Mouse (Mus musculus) ovary, adult 18-20 months (tissue): ENCODE measurements around the gene Ankrd42.

ENCODE experiments used
- DNase-seq: peaks from one replicate; pipeline ENCODE4 v3.0.0; 2022; ENCODE audit warnings: low spot score, mixed read lengths

Gene Ankrd42

DNA sequence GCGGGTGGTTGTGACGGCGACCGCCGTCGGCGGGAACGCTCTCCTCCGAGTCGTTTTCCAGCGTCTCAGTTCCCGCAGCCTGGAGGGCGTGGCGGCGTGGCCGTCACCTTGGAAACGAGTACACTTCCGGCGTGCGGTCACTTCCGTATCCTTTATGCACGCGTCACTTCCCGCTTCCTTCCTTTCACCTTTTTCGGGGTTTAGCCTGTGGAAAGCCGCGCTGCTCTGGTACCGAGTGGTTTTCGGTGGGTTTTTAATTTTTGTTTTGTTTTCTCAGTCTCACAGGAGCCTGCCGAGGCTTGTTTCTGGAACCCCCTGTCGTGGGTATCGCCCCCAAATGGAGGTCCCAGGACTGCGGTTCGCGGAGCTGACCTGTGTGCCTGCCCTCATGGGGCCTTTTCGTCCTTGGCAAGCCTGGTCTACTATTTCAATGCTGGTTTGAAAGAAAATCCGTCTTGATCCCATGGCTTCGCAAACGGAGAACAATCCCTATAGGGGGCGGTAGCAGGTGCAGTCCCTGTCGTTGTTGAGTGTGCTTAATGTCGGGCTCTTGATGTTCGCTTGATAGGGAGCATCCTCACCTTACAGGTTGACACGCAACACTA lies at the start of gene Ankrd42:
TSS of gene Ankrd42 (minus strand) at position 122 of the 605 bp plus-strand sequence.
- peak; percentile 82 for DNase-seq

DNA sequence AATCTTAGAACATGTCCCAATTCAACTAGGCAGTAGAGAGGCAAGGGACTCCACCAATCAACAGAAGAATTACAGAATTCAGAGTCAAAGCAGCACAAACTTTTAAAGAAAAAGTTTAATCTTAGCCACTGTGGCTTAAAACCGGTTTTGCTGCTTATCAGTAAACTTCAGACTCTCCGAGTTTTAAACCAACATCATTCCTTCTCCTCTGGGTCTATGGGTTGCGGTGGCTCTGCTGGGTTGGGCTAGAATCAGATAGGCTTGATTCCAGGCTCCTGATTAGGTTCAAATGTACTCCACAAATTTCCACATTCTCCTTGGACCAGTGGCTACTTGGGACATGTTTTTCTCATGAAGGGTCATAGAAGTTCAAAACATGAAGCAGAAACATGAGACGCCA lies 40.4 kb upstream of the Ankrd42 start:
- no peak for DNase-seq

DNA sequence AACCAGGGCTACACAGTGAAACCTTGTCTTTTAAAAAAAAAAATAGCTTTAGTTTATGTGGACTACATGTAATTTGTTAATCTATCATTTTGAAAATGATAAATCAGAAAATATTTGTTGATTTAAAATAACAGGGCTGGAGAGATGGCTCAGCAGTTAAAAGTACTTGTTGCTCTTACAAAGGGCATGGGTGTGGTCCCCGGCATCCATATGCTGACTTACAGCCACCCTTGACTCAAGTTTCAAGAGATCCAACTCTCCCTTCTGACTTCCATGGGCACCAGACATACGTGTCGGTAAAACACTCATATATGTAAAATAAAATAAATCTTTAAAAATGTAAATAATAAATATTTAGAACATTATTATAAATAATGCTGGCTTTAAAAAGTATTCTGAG lies 38.2 kb upstream of the Ankrd42 start:
- no peak for DNase-seq

DNA sequence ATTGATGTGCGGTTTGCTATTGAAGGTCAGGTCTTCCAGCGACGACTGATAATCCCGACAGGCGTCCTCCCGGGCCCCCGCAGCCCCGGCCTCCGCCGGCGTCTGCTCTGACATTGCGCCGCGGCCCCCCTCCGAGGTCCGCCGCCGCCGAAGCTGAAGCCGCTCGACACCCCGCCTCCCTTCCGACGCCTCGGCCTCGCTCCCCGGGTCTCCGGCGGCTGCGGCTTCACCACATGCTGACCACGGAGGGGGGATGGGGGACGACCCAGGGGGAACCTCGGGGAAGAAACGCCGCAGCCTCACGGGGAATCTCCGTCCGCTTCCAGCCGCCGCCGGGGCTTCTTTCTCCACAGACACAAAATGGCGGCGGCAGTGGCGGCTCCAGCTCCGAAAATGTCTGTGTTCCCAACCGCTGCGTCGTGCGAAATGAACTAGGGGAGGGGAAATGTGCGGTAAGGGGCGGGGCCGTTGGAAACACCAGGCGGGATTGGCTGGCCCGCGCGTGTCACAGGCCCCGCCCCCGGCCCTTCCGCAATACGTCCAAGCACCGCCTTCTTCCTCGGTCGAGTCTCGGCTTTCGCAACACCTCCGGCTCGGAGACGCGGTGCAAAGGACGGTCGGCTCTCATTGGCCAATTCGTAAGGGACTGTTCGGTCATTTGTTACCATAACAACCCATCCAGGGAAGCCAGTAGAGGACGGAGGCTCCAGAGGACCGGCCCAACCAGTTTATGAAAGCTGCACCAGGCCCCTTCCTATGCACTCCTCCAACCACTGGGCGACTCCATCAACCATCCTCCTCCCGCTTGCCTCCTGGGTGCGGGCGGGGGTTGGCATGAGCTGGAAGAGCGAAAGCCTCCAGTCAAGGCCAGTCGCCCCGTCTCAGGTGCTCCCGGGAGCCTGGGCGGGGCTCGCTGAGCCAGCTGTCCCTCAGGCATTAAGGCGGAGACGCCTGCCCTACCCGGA lies 32.8 kb upstream of the Ankrd42 start, which contains the start of gene Pcf11:
TSS of gene Pcf11 (minus strand) at position 428 of the 965 bp plus-strand sequence.
- DNase-seq: peak; percentile 97

DNA sequence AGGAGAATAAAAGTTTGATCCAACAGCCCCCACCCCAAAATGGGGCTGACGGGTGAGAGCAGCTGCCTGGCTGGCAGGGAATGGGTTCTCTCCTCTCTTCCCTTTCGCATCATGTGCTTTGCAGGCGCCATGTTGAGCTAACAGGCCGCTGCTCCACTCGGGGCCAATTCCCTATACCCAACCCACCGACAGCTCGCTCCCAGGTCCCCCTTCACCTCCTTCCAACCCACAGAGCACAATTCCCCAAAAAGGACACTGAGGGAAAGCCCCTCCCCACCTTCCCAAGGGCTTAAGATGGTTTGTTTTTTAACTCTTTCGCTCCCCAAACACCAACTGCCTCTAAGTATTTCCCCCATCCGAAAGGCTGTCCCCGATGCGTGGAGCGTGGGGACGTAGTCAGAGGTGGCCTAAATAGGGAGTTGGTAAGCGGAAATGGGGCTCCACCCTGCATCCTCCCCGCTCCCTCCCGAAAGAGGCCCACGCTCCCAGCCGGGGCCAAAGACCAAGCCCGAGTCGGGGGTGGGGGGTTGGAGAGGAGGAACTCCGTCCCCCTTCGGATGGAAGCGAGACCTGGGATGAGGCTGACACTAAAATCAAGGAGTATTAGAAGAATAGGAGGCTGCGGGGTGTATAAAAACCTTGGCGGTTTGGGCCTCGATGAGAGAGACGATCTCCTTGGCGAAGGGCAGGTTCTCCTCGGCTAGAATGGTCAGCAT lies 32.0 kb upstream of the Ankrd42 start:
- DNase-seq: peak; percentile 14

DNA sequence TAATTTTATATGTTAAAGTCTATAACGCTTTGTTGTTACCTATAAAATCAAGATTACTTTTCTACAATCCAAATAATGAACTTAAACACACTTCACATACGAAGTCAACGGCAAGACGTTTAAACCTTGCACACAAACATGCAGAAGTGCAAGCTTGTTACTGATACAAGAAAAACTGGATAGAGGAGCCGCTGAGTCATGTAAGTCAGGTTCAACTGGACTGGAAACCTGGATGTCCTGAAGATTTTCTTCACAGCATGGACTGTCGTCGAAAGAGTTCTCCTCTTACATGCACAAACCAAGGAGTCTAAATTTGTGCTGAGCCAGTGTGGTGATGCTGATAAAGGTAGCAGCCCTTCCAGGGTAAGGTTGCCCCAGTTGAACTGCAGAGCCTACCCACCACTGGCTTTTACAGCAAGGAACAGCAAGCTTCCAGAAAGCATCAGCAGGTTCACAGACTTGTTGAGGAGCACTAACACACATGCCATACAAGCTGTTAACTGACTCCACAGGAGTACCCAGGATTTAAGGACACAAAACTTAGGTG lies 29.4 kb upstream of the Ankrd42 start:
- DNase-seq: no peak

DNA sequence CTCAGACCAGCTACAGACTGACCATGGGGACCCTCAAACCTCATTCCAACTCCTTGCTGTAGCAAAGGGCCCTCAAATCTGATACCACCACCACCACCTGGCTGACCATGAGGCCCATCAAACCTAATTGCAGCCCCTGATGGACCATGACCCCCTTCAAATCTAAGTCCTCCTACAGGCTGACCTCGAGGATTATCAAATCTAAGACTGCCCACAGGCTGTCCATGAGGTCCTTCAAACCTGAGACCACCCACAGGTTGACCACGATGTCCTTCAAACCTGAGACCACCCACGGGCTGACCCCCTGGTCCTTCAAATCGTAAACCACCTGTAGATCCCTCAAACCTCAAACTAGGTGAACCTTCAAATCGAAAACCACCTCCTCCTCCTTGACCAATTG lies 21.1 kb upstream of the Ankrd42 start:
- no peak for DNase-seq

DNA sequence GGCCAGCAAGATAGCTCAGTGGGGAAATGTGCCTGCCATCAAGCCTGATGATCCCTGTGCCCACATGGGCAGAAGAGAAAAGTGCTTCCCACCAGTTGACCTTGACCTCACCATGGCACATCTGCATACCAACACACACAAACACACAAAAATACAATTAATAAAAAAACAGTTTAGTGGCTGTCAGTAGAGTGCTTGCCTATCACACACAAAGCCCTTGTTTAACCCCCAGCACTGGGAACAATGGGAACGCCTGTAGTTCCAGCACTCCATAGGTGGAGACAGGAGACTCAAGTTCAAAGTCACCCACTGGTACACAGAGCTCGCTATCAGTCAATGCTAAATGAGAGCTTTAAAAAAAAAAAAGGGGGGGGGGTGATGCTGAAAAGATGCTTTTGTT lies 19.4 kb upstream of the Ankrd42 start:
- DNase-seq: no peak

DNA sequence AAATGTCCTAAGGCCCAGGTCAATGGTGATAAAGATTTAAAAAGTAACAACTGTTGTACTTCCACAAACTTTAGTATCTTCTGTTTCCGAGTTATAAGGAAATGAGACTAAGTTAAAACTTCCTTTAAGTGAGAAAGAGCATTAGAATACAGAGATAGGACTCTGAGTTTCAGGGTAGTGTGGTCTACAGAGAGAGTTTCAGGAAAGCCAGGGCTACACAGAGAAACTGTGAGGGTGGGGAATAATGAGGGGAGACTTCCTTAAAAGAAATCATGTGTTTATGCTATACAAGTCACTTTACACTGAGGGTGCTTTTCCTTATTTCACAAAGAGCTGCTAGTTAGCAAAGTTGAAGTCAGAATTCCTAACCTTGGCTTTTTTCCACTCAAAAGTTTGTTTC lies 16.4 kb upstream of the Ankrd42 start:
- DNase-seq: no peak

DNA sequence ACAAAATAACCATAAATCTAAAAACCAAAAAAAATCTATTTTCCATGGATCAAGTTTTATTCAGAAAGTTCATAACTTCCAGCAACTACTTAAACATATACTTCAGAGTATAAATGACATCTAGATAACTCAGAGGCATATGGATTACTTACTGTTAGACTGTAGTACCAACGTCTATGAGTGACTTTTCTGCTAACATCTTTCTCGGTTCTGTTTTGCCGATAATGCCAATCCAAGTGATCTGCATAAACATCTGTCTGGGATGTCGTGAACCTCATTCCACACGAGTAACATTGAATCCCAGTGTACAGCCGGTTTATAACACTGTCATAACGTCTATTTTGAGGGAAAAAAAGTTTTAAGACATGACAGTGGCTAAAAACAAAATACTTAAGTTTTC lies 10.8 kb upstream of the Ankrd42 start:
- no peak for DNase-seq

DNA sequence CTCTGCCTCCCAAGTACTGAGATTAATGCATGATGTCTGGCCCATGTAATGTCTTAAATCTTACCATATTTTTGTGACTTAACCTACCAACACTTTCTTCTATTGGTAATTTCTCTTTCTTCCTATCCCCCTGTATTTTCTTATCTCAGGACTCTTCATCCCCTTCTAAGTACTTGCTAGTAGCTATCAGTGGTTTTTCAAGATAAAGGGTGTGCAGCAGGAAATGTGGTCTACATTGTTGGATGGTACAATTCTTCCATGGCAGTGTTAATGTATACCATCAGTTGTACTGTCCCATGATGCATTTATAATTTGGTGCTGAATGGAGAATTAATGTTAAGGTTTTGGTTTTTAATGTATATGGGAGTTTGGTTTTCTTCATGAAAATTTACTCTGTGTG lies 5.4 kb upstream of the Ankrd42 start:
- DNase-seq: no peak

DNA sequence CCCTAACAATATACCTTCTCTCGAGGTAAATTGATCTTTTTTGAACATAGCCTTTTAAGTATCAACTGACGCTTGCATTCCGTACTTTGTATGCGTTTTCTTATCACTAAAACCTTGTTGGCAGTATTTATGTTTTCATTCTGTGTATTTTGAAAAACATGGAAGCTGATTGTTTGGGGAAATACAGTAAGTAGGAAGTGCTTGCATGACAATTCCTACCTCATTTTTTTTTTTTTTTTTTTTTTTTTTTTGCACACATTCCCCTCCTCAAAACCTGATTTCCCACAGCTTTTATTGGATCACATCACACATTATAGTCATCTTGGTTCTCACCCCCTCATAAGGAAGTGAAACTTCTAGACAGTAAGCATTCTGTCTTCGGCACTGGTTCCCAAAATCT lies 1.1 kb upstream of the Ankrd42 start:
- DNase-seq: no peak

DNA sequence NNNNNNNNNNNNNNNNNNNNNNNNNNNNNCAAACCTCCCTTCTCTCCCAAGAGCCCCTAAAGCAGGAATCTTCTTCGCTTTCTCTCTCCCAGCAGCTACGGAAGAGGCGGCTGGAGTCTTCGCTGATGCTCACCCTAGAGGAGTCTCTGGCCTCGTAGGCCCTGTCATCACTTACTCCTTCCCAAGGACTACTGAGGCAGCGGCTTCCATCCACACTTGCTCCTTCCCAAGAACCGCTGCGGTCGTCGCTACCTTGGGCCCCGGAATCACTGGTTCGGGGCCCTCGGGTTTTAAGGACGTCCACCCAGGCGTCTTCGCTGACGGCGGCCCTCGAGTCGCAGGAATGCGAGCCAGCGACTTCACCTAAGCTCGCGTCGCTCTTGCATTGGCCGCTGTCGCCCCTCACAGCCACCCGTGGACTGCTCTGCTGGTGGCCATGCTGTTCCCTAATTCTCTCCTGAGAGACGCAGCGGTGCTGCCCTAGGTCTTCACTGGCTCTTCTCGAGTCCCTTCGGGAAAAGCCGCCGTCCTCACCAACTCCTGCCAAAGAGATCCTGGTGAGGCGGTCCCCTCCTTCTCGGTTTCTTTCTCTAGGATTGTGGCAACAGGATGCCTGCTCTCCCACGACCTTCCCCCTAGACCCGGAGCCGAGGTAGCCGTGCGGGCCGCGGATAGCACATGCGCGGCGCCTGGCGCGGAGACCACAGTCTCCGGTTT lies 489 bp downstream of the Ankrd42 start:
- DNase-seq: no peak

DNA sequence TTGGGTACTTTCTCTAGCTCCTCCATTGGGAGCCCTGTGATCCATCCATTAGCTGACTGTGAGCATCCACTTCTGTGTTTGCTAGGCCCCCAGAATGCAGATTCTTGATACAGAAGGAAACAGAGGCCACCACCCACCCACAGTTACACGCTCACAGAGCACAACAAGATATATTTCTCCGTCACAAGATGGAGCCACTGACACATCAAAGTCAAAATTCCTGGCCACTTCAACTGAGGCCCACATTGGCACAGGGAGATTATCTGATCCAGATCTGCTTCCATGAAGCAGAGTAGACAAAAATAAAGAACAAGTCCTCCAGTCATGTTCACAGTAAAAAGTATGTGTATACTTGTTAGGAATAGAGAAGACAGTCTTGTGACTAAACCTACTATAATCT lies 6.8 kb downstream of the Ankrd42 start:
- DNase-seq: no peak

DNA sequence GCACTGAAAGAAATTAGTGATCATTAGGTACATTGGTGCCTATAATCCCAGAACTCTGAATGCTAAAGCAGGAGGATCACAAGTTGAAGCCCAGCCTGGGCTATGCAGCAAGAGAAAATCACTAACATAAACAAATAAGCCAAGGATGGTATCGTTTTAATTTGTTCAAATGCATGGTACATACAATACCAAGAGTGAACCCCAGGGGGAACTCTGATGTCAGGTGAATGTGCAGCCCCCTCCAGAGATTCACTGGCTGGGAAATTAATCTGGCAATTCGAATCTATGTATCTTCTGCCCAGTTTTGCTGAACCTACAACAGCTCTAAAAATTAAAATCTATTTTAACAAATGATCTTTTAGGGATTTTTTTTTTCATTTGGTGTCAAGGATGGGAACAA lies 12.5 kb downstream of the Ankrd42 start:
- no peak for DNase-seq

DNA sequence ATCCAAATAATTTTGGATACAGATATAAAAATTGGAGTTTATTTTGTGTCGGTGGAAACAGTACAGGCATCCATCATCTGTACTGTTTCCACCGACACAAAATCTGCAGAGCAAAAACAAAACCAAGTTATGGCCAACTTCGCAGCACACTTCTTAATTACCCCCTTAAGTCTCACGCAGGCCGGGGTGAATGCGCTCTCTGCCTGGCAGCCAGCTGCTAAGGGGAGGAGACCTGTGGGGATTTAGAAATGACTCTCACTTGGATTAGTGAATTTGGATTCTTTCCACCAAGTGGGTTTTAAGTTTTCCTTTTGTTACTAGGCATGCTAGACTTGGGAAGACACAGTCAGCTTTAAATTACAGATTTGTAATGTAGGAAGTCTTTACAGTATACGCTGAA lies 26.1 kb downstream of the Ankrd42 start:
- DNase-seq: no peak

DNA sequence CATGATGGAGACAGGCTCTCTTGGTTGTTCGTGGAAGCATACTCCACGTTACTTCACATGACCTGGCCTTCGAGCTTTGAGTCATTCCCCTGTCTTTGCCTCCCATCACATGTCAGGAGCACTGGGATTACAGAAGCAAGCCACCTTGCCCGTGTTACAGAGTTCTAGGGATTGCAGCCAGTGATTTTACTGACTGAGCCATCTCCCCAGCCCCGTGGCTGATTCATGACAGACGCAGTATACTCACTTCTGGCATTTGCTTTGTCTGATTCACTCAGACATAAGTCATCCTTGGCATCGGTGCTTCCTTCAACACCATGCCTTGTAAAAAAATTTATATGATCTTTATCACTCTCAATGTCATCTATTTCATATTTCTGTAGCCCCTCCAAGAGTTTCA lies 32.0 kb downstream of the Ankrd42 start:
- DNase-seq: no peak

DNA sequence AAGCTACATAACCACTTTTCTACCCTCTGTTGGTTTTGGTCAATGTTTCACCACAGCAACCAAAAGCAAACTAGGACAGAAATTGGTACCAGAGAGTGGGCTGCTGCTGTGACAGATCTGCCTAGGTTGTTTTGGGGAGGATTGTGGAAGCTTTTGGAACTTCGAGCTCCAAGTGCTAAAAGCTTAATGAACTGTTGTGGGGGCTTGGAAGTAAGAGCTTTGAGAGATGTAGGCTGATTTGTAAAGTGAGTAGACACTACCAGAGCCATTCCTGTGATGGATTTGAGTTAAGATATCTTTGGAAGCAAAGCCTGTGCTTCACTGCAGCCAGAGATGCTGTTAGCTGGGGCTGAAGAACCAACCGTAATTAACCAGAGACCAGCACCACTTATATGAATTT lies 46.1 kb downstream of the Ankrd42 start:
- DNase-seq: no peak

DNA sequence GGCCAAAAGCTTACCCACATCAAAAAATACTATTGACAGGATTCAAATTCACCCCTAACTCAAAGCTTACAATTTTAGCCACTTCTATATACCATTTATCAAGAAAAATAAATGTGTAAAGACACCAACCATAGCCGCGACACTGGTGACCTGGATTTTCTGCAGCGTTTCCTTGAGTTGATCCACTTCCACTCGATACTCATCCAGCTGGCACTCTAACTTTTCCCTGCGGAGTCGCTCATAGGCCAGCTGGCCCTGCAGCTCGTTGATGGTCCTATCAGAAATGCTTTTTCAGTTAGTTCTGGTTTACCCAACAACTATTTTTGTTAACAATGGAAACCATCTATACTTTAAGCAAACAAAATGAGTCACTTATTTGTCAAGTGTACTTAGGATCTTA lies 47.0 kb downstream of the Ankrd42 start:
- DNase-seq: no peak

DNA sequence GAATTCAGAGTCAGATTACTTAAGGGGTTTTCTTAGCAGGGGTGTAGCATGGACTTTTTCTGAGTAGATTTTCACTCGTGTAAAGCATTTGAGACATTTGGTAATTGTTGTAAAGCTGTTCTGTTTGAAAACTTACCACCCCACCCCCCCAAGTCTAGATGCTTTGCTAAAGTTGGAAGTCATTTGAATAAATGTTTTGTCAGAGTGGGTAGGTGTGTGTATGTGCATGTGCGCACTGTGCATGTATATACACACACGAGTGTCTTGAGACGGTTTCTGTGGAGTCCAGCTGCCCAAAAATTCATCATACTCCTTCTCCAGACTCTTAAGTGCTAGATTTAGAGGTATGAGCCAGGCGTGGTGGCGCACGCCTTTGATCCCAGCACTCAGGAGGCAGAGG lies 53.4 kb downstream of the Ankrd42 start:
- no peak for DNase-seq

DNA sequence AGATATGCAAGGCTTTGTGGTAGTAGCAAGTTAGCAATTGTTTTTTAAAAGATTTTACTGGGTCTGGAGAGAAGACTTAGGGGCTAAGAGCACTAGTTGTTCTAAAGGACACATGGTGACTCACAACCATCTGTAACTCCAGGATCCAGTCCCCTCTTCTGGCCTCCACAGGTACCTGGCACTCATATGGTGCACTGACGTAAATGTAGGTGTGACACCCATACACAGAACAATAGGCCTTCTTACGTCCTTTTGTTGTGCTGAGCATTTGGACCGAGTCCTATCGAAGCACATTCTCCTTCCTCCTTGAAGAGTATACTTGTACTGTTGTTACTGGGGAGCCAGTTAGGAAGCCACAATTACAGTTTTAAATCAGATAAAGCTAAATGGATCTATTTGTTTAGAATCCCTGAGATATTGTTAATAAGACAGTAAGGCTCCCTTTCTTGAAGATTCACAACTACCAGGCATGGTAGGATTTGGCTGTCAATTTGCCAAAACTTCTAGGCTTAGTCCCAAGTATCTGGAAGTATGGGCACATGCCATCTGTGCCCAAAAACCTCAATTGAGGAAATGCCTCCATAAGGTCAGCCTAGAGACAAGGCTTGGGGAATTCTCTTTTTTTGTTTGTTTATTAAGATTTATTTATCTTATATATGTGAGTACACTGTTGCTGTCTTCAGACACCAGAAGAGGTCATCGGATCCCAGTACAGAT lies 56.3 kb downstream of the Ankrd42 start:
- DNase-seq: no peak
